Mouse (Mus musculus) liver, embryonic 14.5 days (tissue): Measurements from ENCODE around the gene Gatd1.

ENCODE experiments used
- CTCF ChIP-seq: IDR thresholded peaks from 2 replicates; pipeline ENCODE4 v1.5.1; 2016; ENCODE audit warnings: antibody characterized with exemption, low read depth, control low read depth
- EP300 ChIP-seq: IDR thresholded peaks from 2 replicates; pipeline ENCODE4 v1.6.1; 2016; ENCODE audit warnings: antibody characterized with exemption, low read depth

DNA sequence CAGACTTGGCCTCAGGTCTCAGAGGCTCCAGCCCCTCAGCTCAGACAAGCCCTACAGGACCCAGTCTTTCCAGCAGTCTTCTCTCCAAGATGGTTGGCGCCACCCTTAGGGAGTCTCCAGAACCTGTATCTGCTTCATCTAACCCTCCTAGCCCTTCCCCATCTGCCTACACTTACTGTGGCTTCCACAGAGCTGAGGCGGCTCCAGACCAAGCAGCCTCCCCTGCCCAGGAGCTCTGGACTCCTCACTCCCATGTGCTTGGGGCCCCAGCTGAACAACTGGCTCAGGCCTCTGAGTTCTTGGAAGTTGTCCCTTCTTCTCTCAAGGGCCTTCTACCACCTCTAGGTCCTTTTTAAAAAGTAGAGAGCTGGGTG lies 50.2 kb downstream of the Gatd1 start:
- TF ChIP-seq CTCF: no peak
- no peak for TF ChIP-seq EP300
